Mouse (Mus musculus) forelimb bud, embryonic 11.5 days (tissue): ENCODE results near the gene Adamts20.
"Not testable (repeated sequence)": the region's sequence is repeated elsewhere in the genome, so short reads cannot be mapped to it uniquely, and the experiment has no call there.

Experiments
- DNase-seq: peaks from one replicate; pipeline ENCODE4 v3.0.0-alpha.2; 2012; ENCODE audit warnings: low read depth, low spot score

Adamts20 gene

DNA sequence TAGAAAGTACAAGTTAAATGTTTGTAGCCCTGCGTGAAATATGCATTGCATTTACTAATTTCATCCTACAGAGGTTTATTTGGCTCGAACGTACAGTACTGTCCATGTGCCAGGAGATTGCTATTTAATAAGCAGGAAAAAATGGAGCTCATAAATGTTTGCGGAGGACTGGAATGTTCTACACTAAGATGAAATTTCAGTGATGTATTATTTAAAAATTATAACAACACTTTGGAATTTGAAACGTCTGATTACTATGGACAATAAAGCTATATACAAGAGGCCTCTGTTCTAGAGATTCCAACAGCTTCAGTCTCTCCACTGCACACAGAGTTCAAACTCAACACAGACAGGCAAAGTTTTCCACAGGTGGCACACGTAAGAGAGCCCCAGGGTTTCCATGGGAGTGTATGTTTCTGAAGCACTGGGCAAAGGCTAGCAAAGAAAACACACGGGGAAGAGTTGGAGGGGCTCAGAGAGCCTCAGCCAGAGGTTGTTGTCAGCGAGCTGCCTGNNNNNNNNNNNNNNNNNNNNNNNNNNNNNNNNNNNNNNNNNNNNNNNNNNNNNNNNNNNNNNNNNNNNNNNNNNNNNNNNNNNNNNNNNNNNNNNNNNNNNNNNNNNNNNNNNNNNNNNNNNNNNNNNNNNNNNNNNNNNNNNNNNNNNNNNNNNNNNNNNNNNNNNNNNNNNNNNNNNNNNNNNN is 20.6 kb downstream of the Adamts20 start:
- DNase-seq = no peak

DNA sequence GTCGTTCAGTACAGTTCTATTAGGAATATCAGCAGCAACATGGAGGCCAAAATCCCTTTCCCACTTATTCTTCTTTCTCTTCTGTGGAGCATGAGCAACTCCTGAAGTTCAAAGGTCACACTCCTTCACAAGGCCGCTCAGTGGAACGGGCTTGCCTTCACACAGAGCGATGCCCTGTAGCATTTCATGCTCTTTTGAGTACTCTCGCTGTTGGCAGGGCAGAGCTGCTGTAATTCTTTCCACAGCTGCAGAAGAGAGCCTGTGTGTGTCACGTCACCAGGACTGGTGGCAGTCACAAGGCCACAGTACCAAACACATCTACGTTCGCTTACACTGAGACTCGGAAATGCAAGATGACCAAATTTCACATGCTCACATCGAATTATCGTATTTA is 21.2 kb downstream of the Adamts20 start:
- no peak for DNase-seq

DNA sequence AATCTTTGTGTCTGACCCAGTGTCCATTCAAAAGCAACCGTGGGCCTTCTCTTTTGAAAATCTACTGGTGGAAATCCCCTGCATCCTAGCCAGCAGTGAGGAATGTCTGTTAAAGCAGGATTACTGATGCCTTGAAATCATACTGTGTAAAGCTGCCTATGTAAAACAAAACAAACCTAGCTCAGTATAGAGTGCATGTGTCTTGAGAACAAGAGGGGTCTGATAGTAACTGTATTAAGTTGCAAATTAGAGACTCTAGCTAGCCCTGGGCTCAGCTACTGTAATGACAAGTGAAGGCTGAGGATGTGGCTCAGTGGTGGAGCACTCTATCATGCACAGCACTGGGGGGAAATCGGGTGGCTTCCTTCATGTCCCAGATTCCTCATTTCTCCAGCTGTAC is 22.2 kb downstream of the Adamts20 start:
- no peak for DNase-seq

DNA sequence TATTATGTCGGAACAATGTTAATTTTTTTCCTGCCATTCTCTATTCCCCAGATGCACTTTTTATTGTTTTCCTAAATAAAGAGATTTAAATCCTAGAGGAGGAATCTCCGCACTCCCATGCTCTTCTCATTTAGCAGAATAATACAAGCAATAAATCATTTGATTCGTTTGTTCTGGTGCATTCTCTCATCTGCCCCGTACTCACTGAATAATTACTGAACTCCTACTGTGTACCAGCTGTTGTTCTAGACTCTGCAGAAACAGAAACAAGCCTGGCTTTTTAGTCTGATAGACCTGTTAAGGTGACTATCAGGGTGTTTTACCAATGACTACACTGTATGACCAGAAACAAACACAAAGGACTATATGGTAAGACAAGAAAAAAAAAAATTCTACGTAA is 29.7 kb downstream of the Adamts20 start:
- DNase-seq = no peak

DNA sequence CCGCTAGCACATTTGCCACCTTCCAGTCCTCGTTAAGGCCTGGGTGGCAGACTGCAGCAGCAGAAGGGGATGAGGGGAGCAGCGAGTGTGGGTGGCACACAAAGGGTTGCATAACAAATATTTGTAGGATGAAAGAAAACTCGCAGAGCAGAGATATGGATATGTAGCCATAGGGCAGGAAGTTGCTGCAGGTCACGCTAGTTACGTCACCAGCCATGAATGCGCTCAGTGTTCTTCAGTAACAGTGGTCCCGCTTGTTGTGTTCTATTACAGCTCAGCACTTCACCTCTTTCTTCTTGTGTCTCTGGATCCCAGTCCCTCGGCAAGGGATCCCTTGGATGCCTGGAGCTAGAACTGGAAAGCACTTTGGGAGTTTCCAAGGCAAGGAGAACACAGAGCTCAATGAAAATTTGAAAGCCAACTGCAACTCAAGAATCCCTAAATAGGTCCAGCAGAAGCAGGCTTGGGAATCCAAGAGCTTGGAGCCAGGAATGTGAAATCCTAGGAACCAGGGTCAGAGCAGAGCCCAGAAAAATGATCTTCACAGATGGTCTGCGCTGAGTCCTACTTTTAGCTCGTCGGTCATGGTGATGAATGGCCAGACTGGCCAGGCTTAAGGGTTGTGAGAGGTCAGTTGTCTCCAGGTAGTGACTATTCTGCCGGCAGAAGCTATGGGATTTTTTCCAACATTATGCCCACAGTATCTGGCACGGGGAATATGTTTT is 34.4 kb downstream of the Adamts20 start:
- no peak for DNase-seq

DNA sequence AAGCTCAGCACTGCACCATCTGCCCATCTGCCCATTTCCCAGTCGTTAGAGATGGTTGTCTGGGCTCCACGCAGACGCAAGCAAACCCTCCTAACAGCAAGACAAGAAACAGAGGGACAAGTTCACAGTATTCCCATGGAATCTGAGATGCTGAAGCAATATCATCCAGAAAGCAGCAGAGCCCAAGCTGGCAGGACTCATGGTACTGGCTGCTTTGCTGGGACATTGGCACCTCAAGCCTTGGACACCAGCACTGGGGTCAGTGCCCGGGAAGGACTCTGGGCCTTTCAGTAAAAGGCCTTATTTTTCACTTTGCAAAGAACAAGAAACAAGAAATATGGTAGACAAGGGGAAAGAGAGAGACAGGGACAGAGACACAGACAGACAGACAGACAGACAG is 36.5 kb downstream of the Adamts20 start:
- DNase-seq = no peak

DNA sequence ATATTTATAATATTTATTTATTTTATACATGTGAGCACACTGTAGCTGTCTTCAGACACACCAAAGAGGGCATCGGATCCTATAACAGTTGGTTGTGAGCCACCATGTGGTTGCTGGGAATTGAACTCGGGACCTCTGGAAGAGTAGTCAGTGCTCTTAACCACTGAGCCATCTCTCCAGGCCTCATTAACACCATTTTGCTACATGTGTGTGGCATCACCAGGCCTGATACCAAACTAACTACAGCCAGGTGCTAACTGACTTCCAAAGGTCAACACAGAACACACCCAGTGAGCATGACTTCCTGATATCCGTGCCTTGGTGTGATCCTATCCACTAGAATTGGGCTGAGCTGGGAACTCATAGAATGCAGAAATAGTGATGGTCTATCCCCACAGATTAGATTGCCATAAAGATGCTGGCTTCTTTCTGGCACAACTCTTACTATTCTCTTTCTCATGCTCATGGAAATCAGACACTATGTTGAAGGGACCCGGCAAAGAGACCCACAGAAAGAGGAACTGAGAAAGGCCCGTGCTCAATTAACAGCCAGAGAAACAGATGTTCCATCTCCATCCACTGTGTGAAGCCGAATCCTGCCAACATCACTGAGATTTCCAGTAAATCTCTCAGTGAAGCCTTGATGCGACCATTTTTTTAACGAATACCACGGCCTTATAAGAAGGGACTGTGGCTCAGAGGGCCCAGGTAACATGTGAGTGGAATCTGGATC is 37.6 kb downstream of the Adamts20 start:
- no peak for DNase-seq

DNA sequence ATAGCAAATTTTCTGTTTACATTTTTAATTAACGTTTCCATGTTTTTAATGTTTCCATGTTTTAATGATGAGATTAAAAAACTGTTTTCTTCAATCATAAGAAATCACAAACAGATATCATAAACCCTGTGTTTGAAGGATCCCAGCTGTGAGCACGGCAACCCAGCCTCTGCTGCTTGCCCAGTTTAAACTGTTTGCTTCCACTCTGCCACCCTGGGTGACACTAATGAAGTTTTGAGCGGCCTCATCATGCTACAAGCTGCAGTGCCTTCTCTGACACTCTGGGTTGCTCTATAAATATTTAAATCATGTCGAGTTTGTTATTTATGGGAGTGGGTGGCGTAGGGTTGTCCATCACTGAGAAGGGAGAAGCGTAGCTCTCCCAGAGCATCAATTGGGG is 44.7 kb downstream of the Adamts20 start:
- no peak for DNase-seq

DNA sequence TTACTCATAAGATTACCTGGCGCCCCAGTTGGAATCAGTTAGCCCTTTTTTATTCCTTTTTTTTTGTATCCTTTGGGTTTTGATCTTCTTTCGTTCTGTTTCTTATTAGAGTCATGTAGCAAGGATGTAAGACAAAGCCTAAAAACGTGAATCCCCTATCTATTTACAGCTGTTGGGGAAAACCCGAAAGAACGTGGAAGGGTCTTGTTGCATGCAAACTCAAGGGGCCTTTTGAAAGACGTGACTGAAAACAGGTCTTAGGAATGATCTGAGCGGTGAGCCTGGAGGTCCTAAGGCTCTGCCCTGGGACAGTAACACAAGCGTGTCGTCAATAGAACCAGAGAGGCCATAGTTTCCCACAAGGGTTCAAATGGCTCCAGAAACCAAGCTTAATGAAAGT is 46.1 kb downstream of the Adamts20 start:
- DNase-seq = no peak

DNA sequence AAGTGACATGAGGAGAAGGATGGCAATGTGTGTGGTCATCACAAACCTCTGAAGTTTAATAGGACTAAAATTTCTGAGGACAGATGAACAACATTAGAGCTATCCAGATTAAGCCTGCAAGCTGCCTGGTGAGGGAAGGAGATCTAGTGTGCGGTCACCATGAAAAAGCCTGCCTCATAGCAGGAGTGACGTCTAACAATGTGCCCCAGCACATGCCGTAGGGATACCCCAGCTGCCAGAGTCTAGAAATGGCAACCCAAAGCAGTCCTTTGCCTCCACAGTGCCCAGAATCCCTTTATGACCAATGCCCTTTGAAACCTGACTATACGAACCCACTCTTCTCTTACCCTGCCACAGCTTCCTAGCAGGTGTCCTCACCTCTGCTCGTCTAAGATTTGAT is 46.8 kb downstream of the Adamts20 start:
- no peak for DNase-seq

DNA sequence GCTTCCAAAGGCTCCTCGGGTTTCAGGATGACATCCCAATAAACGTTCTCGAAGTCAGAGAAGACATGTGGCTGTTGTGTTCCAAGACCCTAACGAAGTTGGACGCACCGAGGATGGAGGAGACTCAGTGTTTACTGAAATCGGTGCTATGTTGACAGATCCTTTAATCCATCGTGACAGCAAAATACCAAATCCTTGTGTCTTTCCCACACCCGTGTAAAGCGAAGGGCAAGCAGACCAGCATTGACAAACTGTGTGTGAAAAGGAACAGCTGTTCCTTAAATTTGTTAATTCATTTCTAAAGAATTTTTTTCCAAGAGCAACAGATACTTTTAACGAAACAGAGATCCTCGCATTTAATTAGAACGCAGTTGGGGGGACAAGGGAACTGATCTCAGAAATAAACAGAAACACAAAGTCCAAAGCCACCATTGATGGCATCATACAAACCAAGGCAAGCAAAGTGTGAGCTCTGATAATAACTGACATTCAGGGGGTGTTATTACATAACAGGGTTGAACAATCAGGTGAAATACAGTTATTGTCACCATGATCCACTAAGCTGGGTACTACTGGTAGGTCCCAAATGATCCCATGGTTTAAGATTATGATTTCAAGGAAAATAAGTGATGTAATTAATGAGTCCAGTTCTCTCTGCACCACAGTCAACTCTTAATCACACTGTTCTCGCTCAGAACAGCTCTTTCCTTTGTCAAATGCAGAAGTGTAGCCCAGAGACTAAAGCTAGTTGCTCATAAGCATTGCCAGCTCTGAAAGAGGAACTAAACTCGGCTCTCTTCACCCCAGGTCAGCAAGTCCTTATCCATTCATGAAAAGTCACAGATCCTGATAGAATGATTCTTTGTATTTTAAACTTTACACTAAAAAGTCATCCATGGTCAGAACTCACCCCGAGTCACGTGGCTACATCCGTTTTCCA is 47.7 kb downstream of the Adamts20 start:
- DNase-seq = no peak

DNA sequence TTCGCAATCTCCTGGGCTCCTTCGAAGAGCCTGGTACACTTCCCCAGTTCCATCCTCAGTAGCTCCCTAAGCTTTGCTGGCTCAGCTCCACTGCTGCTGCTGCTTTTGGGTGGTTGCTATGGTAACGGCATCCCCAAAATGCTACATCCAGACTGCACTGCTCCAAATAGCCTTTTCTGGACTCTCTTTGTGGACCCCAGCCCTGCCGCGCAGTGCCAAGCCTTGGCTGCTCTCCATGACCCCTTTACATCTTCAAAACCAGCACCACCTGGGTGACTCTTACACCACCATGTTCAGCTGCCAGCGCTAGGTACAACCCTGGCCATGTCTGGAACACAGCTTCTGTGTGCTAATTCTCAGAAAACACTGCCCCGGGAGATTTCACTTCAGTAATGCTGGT is 55.4 kb downstream of the Adamts20 start:
- DNase-seq = peak; percentile 24

DNA sequence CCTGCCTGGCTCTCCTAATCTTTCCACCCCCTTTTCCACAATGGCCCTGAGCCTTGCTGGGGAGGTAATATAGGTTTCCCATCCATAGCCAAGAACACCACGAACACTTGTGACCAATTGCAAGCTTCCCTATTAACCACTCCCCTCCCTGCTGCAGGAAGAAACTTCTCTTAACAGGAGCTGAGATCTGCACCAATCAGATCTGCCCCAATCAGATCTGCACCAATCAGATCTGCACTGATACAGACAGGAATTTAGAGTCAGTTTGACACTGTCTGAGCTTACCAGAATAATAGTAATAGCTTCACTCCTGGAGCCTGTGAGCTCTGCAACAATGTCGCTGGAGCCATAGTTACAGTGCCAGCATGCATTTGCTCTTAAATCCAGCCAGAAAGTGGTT is 58.9 kb downstream of the Adamts20 start:
- DNase-seq = no peak

DNA sequence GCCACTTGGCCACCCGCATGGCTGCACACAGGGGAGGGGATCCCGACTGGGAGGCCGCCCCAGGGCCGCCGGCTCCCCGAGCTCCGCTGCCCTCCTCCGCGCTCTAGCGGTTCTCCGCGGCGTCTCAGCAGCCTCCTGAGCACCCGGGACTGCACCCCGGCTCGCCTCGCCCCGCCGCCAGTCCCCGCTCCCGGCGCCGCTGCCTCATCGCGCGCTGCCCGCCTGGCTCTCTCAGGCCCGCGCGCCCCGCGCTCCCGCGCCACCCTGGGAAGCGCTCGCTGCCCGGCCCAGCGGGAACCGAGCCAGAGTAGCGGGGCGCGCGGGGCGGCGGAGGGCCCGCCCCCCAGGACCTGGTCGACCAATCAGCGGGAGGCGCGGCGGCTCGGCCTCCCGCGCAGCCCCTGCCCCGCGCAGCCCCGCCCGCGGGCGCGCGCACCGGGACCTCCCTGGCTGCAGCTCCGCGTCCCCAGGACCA is 61.1 kb downstream of the Adamts20 start:
- peak; percentile 68 for DNase-seq

DNA sequence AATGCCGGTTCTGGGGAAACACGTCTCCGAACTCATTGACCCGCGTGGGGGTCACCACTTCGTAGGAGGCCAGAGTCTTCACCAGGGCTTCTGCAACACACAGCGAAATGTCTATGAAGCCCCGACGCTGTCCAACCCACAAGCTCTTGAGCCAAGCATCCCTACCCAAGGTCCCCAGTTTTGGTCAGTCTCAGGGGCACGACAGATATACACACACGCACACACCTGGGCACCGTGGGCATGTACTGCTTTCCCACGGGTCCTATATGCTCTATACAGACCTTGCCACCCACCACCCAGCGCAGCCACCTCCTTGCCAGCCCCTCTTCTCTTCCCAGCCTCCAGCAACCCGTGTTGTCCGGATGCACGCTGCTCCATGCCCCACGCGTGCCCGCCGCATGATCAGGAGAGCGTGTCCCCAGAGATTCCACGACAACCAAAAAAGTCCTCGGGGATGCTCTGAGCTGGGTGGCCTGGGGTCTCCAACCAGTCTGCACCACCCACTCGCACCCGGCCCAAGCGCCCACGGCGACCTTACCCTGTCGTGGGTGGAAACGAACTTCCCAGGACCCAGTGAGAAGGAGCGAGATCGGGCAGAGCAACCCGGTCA is 61.7 kb downstream of the Adamts20 start:
- no peak for DNase-seq

DNA sequence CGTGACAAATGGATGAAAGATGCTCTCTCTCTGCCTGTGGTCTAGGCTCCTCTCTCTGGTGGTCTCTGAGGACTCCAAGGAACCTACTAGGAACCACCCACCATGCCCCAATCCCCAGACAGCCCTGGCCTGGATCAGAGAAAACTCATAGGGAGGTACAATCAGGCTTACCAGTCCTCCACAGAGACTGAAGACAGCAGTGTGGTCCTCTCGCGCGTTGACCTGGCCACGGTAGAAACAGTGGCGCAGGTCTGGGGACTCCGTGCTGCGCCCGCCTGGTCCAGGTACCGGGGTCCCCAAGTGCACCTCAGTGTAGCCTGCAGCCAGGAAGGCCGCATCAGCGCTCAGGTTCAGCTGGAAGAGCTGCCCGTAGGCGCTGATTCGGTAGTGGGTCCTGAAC is 62.2 kb downstream of the Adamts20 start:
- DNase-seq = no peak

DNA sequence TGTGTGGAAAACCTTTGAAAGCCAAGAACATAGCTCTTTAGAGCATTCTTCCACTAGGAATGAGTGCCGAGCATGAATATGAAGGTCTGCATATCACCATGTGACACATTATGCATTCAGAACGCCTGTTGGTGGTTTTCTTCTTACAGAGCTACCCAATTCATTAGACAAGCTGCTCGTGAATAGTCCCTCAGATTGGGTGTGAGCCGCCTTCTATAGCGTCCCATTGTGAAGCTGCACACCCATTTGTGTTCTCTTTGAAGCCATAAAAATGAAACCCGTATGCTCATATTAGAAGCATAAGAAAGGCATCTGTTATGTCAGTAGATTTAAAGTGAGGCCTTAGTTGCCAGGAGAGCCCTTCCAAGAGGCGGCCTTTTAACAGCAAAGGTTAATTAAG is 72.5 kb downstream of the Adamts20 start:
- no peak for DNase-seq

DNA sequence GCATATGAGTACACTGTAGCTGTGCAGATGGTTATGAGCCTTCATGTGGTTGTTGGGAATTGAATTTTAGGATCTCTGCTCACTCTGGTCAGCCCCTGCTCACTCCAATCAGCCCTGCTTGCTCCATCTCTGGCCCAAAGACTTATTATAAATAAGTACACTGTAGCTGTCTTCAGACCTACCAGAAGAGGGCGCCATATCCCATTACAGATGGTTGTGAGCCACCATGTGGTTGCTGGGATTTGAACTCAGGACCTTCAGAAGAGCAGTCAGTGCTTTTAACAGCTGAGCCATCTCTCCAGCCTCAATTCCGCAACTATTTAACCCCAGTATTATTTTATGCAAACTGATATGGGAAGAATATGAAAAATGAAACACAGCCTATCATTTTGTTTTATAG is 75.1 kb downstream of the Adamts20 start:
- not testable (repeated sequence) for DNase-seq

DNA sequence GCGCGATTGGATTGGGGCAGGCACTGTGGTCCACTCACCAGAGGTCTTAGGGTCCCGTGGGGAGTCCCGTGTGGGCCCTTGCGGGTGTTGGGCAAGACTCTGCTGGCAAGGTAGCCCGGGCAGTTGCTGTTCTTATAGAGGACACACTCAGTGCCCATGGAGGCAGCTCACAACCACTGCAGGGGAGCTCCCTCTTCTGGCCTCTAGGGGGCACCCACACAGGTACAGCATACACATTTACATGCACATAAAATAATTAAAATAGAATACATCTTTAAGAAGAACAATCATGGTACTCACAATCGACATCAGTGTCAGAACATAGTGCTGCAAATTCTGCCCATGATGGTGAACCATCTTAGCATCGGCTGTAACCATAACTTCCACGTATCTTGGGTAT is 85.8 kb downstream of the Adamts20 start:
- no peak for DNase-seq

DNA sequence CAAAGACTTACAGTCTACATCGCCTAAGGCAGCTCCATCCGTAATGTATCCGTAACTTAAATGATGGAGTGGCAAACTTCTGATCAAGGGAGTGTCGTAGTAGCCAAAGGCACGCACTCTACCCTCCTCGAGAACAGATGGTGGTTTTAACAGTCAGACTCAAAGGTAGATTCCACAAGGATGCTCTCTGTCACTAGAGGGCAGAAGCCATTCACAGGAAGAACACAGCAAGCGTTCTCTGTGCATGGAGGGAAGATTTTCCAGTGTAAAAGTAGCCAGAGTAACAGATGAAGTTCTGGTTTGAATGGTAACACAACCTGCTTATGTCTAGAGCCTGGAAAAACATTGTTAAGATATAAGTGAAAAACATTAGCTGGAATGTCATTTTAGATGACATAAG is 92.7 kb downstream of the Adamts20 start:
- DNase-seq = no peak

DNA sequence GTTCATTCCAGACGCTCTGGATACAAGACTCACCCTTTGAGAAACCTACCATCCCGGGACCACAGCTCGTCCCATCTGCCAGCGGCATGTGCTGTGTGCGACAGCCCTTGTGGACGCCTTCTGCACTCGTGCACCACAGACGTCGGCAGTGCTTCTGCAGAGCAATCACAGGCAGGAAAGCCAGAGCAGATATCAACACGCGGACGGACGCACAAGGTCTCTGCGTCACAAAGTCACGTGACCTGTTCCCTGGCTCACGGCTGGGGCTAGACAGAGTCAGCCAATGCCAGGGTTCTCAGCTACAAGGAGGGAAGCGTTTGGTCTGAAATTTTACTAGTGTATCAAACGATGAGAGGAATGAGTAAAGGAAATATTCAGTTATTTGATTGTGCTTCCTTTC is 116.2 kb downstream of the Adamts20 start:
- no peak for DNase-seq
